Mouse (Mus musculus) olfactory bulb, adult 2 months (tissue): ENCODE data around the gene Fgf6.

Experiments
- CTCF ChIP-seq: fragments of 200-500 bp; IDR thresholded peaks from 2 replicates; pipeline ENCODE4 v1.5.1; 2012; ENCODE audit warnings: low read depth, mild to moderate bottlenecking, low read length, moderate library complexity; ENCODE audit not compliant: insufficient read depth
- POLR2A ChIP-seq: fragments of 200-500 bp; IDR thresholded peaks from 2 replicates; pipeline ENCODE4 v1.6.1; 2012; ENCODE audit warnings: mild to moderate bottlenecking, low read depth, low read length, moderate library complexity; ENCODE audit not compliant: insufficient read depth

- TF ChIP-seq CTCF (no peak), POLR2A (no peak)
Observed at GRCm38 (mm10) chr6:127034760-127035159, 19.4 kb downstream of the Fgf6 start.
